Mouse (Mus musculus) intestine, embryonic 14.5 days (tissue): ENCODE results near the gene Kbtbd6. TPM values are rescaled to one million over a fixed set of nuclear protein-coding genes. Genes with fewer than 3 reads are reported as not detected.

ENCODE experiments used
- ATAC-seq: fragments of 200-750 bp; cut with Nextera tagmentation; replicated peaks from 2 replicates; pipeline ENCODE4 v1.8.0; 2017; ENCODE audit warnings: low read depth, moderate number of reproducible peaks, moderate TSS enrichment, moderate library complexity; ENCODE audit not compliant: low FRiP score, low TSS enrichment
- DNase-seq: peaks from one replicate; pipeline ENCODE4 v3.0.0-alpha.2; 2018; ENCODE audit warnings: low spot score
- H3K27ac ChIP-seq: fragments of 300-500 bp; sonication (generic); 2 replicates; pipeline ENCODE4 v1.5.1; 2014; ENCODE audit warnings: low read depth, mild to moderate bottlenecking, control low read depth
- H3K27me3 ChIP-seq: fragments of 300-500 bp; sonication (generic); replicated peaks from 2 replicates; pipeline ENCODE4 v1.6.1; 2014; ENCODE audit warnings: low read length, control low read depth; ENCODE audit not compliant: control insufficient read depth, insufficient read depth
- H3K36me3 ChIP-seq: fragments of 300-500 bp; sonication (generic); 2 replicates; pipeline ENCODE4 v1.6.1; 2014; ENCODE audit warnings: low read length, control low read depth; ENCODE audit not compliant: control insufficient read depth, insufficient read depth
- H3K4me1 ChIP-seq: fragments of 300-500 bp; sonication (generic); replicated peaks from 2 replicates; pipeline ENCODE4 v1.6.1; 2014; ENCODE audit warnings: low read length, control low read depth, mixed read lengths; ENCODE audit not compliant: control insufficient read depth, insufficient read depth
- H3K4me2 ChIP-seq: fragments of 300-500 bp; sonication (generic); 2 replicates; pipeline ENCODE4 v1.6.1; 2014; ENCODE audit warnings: low read length
- H3K4me3 ChIP-seq: fragments of 300-500 bp; sonication (generic); 2 replicates; pipeline ENCODE4 v1.5.1; 2014; ENCODE audit warnings: low read depth, low read length, control low read depth, mixed read lengths
- H3K9ac ChIP-seq: fragments of 300-500 bp; sonication (generic); 2 replicates; pipeline ENCODE4 v1.6.1; 2014; ENCODE audit warnings: mild to moderate bottlenecking, low read length
- H3K9me3 ChIP-seq: fragments of 300-500 bp; sonication (generic); 2 replicates; pipeline ENCODE4 v1.6.1; 2016; ENCODE audit warnings: low read length, control low read depth; ENCODE audit not compliant: control insufficient read depth
- whole genome bisulfite sequencing: fragments of 180-500 bp; shearing (Covaris S2); extraction: QIAGEN DNeasy Blood & Tissue Kit; methylation state at CpG from one replicate; pipeline ENCODE4 v1.1.7; 2014; 5-methylcytosine and 5-hydroxymethylcytosine counted together
- polyA plus RNA-seq: library from polyadenylated mRNA; unstranded; fragments of >200 nt; fragmentation: Nextera tagmentation; extraction: Ambion mirVana; gene quantifications from 2 replicates; pipeline ENCODE4 v1.2.1, GENCODE M21; 2014

The Kbtbd6 gene
- polyA plus RNA-seq, 1 experiment from 2014 or later, result 3.5 TPM

DNA sequence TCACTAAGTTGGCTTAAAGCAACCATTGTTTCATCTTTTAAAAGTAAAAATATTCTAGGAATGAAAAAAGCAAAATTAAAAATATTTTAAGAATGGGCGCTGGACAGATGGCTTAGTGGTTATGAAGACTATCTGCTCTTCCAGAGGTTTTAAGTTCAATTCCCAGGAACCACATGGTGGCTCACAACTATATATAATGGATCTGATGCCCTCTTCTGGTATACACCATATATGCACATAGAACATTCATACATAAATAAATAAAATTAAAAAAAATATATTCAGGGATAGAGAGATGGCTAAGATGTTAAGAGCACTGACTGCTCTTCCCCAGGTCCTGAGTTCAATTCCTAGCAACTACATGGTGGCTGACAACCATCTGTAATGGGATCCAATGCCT, 14.0 kb downstream of the Kbtbd6 start:
- WGBS, result 92% methylated on average over 1 of the region's 1 CpGs
- H3K27ac ChIP-seq, result no peak overlapping the region
- no peak overlapping the region for H3K9ac ChIP-seq
- H3K36me3 ChIP-seq, result peaks cover 87% of the 10 kb centered on the region
- DNase-seq (peak; percentile 13), ATAC-seq (no peak)
- H3K9me3 ChIP-seq, result no peaks in the 10 kb centered on the region
- H3K27me3 ChIP-seq, result no peaks in the 10 kb centered on the region
- H3K4me1 ChIP-seq, result no peaks in the 10 kb centered on the region
- no peak overlapping the region for H3K4me3 ChIP-seq
- H3K4me2 ChIP-seq, result no peak overlapping the region

DNA sequence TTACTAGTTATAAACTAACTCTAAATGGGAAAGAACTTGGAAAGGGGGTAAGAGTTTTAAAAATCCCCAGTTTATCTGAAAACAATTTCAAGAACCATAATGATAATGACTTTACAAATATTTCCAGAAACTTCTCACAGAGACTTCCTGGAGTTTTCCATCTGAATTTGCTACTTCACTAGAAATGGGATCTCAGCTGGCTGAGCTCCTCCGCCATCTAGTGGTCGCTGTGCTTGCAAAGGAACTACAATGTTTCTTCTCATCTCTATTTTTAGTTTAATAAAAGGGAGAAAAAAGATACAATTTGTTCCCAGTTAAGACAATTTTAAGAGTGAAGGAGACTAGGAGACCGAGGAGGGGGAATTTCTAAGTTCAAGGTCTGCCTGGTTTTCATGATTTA, 16.0 kb downstream of the Kbtbd6 start:
- no peaks in the 10 kb centered on the region for H3K9me3 ChIP-seq
- no peak overlapping the region for H3K4me2 ChIP-seq
- peak; percentile 72 for DNase-seq
- no peaks in the 10 kb centered on the region for H3K27me3 ChIP-seq
- no peak overlapping the region for H3K27ac ChIP-seq
- H3K4me1 ChIP-seq, result no peaks in the 10 kb centered on the region
- WGBS, result 26% methylated on average over 3 of the region's 3 CpGs
- no peak overlapping the region for H3K4me3 ChIP-seq
- no peak for ATAC-seq
- peaks cover 90% of the 10 kb centered on the region for H3K36me3 ChIP-seq
- H3K9ac ChIP-seq, result no peak overlapping the region

DNA sequence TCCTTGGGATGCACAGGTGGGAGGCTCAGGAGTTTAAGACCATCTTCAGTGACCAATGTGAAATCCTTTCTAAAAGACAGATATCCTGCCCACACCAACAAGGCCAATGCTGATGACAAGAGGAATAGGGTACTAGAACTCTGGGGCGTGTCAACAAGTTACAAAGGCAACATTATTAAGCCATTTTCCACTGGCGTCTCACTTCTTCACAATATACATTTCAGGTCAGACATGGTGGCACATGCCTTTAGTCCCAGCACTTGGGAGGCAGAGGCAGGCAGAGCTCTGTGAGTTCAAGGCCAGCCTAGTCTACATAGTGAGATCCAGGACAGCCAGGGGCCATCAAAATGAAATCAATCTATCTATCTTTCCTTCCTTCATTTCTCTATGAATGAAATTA, 21.7 kb downstream of the Kbtbd6 start:
- ATAC-seq, result no peak
- no peaks in the 10 kb centered on the region for H3K9me3 ChIP-seq
- no peak overlapping the region for H3K9ac ChIP-seq
- H3K27ac ChIP-seq, result no peak overlapping the region
- peaks cover 84% of the 10 kb centered on the region for H3K36me3 ChIP-seq
- 93% methylated on average over 2 of the region's 2 CpGs for WGBS
- no peak overlapping the region for H3K4me2 ChIP-seq
- no peak for DNase-seq
- H3K4me1 ChIP-seq, result no peaks in the 10 kb centered on the region
- H3K4me3 ChIP-seq, result no peak overlapping the region
- no peaks in the 10 kb centered on the region for H3K27me3 ChIP-seq

DNA sequence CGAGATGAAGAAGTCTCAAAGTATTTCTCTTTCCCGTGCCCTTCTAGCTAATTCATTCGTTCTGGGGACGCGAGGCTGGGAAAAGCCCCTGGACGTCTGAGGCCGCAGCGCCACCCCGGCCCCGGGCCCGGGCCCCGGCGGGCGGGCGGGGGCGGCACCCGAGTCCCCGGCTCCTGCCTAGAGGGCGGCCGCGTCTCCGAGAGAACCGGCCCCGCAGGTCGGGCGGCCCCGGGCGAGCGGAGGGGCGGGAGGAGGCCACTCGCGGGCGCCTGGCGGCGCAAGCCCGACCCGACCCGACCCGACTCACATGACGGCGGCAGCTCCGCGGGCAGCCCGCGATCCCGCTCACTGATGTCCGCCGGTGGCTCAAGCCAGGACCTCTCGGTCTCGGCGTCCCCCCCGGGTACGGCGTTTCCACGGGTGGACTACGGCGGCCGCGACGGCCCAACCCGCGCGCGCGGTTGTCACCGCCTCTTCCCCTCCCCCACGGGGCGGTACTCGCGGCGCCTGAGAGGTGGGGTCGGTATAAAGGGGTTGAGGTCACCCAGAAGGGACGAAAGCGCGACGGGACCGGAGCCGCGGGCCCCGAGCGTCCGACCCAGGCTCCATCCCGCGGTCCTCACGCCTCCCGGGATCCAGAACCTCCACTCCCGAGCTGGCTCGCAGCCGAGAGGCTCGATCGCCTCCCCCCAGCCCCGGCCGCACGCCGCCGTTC, 29.1 kb downstream of the Kbtbd6 start, which contains the start of gene Elf1:
Elf1 (plus strand) TSS at position 571 of the 715 bp plus-strand sequence.
- WGBS, result under 1% methylated on average over 89 of the region's 96 CpGs
- Histone ChIP-seq H3K4me1 (peaks cover 22% of the 10 kb centered on the region), H3K4me2 (peak within 1 kb of the TSS; percentile 90), H3K36me3 (peaks cover 12% of the 10 kb centered on the region), H3K9ac (peak within 1 kb of the TSS; percentile 99), H3K27me3 (no peaks in the 10 kb centered on the region), H3K9me3 (no peaks in the 10 kb centered on the region), H3K4me3 (peak within 1 kb of the TSS; percentile 98), H3K27ac (peak within 1 kb of the TSS; percentile 100)
- peak; percentile 97 for DNase-seq
- ATAC-seq, result peak; percentile 89

DNA sequence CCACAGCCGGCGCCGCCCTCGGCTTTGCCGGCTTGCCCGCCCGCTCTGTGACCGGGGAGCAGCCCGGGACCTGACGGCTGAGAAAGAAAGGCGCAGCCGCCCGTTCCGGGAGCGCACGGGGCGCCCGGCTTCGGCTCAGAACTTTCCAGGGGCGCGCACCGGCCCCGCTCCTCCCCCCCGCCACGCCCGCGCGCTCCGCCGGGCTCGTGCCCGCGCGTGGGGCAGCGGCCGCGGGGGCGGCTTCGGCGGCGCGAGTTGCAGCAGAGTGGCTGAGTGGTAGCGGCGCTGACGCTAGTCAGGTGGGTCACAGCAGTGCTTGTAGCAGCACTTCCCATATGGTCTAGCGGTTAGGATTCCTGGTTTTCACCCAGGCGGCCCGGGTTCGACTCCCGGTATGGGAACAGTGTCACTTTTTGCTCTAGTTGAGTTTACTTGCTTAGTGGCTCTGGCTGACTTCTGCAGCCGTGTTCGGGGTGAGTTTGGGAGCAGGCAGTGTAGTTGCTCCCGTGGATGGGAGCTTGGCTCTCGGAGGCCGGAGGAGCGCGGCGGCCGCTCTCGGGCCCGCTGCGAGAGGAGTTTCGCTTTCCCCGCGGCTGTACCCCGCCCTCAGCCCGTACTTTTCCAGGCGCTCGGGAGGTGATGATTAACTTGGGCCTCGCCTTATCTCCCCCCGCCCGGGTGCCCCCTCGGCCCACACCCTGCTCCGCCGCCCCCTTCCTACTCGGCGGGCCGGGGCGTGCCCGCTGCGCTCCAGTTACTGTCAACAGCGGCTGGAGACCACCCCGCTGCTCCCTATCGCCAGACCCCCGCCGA, 29.9 kb downstream of the Kbtbd6 start, which contains the start of gene Wbp4:
Wbp4 (minus strand) TSS at position 182 of the 813 bp plus-strand sequence.
- Histone ChIP-seq H3K4me2 (peak within 1 kb of the TSS; percentile 90), H3K36me3 (peaks cover 9% of the 10 kb centered on the region), H3K4me1 (peaks cover 27% of the 10 kb centered on the region), H3K9me3 (no peaks in the 10 kb centered on the region), H3K27ac (peak within 1 kb of the TSS; percentile 100), H3K9ac (peak within 1 kb of the TSS; percentile 99), H3K27me3 (no peaks in the 10 kb centered on the region), H3K4me3 (peak within 1 kb of the TSS; percentile 98)
- under 1% methylated on average over 86 of the region's 86 CpGs for WGBS
- peak; percentile 88 for ATAC-seq
- DNase-seq, result peak; percentile 100

DNA sequence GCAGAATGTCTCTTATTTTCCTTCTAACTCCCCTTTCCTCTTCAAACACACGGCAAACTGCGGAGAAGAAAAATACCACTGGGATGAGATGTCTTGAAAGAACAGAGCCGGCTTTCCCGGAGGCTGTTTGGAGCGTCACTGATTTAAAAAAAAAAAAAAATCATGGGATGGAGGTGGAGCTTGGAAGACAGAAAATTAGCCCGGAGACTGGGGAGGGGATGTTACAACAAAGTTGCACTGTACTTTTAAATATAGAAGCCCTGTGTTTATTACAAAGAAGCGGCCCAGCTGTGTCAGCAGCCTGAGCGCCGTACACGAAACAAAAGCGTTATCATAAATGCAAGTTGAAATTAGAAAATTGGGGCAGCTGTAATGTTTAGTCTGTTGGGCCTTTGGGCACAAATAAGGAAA, 30.6 kb downstream of the Kbtbd6 start:
- under 1% methylated on average over 11 of the region's 11 CpGs for WGBS
- ATAC-seq (no peak), DNase-seq (peak; percentile 75)

DNA sequence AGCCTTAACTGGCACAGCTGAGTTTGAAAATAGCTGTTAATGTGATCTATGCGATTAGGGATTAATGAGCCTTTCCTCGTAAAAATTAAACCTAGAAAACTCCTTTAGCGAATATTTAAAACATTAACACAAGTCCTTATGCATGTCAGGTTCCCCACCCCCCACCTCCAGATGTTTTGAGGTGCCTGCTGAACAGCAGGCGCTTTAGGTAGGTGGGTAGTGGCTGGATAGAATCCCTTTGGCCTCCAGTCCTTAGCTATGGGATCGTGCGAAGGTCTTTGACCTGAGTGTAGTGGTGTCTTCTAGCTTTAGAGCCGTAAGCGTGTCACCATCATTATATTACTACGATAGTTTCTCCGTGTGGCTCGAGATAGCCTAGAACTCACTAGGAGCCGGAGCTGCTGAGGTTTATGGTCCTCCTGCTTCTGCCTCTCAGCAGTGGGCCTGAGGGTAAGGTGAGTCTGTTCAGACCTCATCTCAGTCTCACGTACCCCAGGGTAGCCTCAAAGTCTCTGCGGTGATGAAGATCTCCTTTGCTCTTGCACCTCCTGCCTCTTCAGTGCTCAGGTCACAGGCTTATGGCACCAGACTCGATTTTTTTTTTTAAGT, 31.2 kb downstream of the Kbtbd6 start:
- H3K27ac ChIP-seq, result peak overlapping the region; percentile 100
- DNase-seq, result no peak
- no peaks in the 10 kb centered on the region for H3K9me3 ChIP-seq
- 17% methylated on average over 15 of the region's 15 CpGs for WGBS
- peak overlapping the region; percentile 98 for H3K4me3 ChIP-seq
- H3K9ac ChIP-seq, result peak overlapping the region; percentile 99
- peaks cover 39% of the 10 kb centered on the region for H3K4me1 ChIP-seq
- no peaks in the 10 kb centered on the region for H3K27me3 ChIP-seq
- 0 out of 2 replicates have a peak, but pooled peaks cover 4% of the 10 kb centered on the region for H3K36me3 ChIP-seq
- no peak for ATAC-seq
- peak overlapping the region; percentile 90 for H3K4me2 ChIP-seq

More for the DNA sequence above, 30.6 kb downstream of the Kbtbd6 start:
- peak overlapping the region; percentile 90 for H3K4me2 ChIP-seq
- no peaks in the 10 kb centered on the region for H3K27me3 ChIP-seq
- H3K9me3 ChIP-seq, result no peaks in the 10 kb centered on the region
- H3K4me1 ChIP-seq, result peaks cover 34% of the 10 kb centered on the region
- peak overlapping the region; percentile 100 for H3K27ac ChIP-seq
- peak overlapping the region; percentile 98 for H3K4me3 ChIP-seq
- peak overlapping the region; percentile 99 for H3K9ac ChIP-seq
- H3K36me3 ChIP-seq, result 0 out of 2 replicates have a peak, but pooled peaks cover 4% of the 10 kb centered on the region

DNA sequence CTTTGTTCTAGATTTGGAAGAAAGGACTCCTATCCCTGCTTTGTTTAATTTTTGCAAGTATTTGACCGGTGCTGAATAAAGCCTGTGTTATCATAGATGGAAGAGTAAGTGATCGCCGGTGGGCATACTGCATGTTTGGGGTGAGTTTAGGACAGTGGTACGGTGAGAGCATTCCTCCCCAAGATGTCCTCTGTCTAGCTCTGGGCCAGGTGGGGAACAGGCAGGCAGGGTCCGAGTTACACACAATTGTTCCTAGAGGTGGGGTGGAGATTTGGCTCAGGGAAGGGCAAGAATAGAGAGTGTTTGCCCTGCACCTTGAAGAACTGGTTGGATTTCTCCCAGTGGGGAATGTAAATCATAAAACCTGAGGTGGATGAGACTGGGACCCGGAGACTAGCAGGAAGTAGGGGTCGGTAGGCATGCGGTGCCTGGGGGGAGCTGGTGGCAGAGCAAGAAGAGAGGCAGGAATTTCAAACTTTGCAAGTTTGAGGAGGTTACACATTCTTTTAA, 32.0 kb downstream of the Kbtbd6 start:
- 51% methylated on average over 8 of the region's 8 CpGs for WGBS
- Histone ChIP-seq H3K4me2 (peak overlapping the region; percentile 90), H3K4me1 (peaks cover 42% of the 10 kb centered on the region), H3K27me3 (no peaks in the 10 kb centered on the region), H3K9me3 (no peaks in the 10 kb centered on the region), H3K27ac (peak overlapping the region; percentile 100), H3K36me3 (no peaks in the 10 kb centered on the region), H3K9ac (peak overlapping the region; percentile 99; the same call in 1 of the 2 replicates), H3K4me3 (peak overlapping the region; percentile 98; the same call in 1 of the 2 replicates)
- ATAC-seq (no peak), DNase-seq (peak; percentile 57)
